Mouse (Mus musculus): ENCODE results near the gene Cd4.

Cd4 gene

DNA sequence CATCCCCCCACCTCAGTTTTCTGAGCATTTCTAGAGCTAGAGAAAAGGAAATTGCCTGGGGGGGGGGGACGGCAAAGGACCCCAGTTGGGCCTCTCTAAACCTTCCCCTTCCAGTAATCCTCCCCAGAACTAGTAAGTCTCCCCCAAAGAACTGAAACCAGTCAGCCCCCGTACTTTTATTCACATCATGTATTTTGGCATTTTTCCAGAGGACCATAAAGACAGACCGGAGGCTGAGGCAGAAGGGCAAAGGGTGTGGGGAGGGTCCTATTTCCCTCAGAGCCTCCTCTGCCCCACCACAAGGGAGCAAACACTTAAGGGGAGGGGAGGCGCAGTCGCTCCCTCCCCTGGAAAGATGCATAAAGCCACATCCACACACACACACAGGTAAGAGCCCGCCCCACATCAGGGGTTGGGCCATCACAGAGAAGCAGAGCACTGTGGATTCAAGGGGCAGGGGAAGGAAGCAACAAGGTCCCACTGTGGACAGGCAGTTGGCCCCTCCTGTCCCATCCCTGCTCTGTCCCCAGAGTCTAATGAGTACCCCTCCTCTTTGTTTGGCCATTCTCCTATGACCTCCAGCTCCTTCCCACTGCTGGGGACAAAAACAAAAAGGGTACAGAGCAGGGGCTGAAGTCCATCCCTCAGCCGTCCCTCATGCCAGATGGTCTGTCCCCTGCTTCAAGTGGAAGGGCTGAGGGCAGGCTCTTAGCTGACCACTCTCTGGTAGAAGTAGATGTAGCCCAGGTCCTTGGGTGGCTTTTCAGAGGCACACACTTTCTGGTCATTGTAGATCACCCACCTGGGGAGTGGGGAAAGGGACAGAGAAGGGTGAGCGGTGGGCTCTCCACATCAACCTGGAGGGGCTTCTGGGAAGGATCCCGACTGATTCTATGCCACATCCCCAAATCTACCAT, 72.9 kb downstream of the Cd4 start:
- peak; percentile 14 to 35 for DNase-seq (ENCODE audit: inconsistent age in 2 of 2, low spot score in 1 of 2)
